Mouse (Mus musculus) embryo, embryonic 9.5 days (tissue): ENCODE data around the gene Meaf6.

ENCODE experiments used
- DNase-seq: peaks from one replicate; pipeline ENCODE4 v3.0.0-alpha.2; 2017; ENCODE audit errors: extremely low spot score

Gene Meaf6

DNA sequence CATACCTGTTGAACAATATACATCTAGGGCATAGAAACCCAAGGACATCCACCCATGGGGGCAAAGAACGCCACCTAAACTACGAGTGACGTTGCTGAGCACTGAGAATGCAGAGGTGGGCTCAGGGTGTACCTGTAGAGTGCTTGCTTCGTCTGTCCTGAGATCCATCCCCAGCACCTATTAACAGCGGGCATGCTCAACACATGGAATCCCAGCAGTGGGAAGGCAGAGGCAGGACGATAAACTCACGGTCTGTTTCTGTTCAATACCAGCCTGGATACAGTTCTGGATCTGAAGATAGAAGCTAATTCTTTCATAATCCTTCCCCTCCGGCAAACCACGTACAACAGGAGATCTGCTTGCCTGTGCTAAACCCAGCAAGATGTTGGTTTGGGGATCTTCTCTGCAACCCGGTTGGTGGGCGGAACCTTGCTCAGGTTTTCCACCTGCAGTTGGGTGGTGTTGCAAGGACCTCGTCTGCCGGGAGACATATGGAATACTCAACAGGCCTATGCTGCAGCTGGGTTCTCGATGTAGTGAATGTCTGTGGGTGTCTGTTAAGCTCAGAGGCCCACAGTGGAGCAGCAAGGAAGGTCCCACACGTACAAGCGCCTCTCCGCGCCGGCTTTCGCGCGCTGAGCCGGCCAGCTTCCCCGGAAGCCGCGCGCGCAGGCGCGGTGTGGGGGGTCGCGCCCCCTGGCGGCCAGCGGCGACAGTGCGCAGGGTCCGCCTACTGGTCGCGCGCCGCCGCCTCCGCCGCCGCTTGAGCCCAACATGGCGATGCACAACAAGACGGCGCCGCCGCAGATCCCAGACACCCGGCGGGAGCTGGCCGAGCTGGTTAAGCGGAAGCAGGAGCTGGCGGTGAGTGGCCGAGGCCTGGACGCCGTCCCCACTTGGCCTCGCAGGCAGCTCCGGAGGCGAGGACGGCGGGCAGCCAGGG lies at the start of gene Meaf6:
TSS of gene Meaf6 (plus strand) at position 732 of the 943 bp plus-strand sequence.
- DNase-seq: peak; percentile 90

DNA sequence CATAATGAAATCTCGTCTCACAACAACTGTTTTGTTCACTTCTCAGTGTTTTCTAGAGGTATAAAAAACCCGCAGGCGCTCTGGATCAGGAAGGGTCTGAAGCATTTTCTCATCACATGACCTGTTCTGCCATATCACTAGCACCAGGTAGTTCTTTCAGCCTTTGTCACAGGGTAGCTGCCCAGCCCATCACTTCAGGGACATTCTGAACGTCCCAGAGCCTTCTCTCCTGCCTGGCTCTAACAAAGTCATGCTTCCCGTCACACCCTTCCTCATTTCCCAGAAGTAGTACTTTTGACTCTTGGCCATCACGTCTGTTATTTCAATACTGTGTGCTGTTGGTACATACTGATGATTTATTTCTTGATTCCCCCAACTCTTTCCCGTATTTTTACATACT lies 40.5 kb upstream of the Meaf6 start:
- no peak for DNase-seq

DNA sequence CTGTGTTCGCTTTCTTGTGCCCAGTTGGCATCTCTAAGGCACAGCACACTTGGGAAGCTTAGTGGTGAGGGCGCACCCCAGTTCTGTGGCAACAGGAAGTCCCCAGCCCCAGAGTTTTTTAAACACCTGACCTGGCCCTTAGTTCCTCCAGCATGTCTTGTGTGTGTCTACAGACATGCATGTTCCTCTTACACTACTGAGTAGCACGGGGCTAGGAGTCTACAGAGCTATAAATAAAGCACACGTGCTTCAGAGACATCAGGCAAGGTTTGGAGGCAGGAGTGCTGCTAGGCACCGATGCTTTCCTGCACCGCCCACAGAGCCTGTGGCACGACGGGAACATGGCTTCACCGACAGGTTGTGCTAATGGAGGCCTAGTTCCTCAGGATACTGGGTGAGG lies 29.5 kb upstream of the Meaf6 start:
- no peak for DNase-seq

DNA sequence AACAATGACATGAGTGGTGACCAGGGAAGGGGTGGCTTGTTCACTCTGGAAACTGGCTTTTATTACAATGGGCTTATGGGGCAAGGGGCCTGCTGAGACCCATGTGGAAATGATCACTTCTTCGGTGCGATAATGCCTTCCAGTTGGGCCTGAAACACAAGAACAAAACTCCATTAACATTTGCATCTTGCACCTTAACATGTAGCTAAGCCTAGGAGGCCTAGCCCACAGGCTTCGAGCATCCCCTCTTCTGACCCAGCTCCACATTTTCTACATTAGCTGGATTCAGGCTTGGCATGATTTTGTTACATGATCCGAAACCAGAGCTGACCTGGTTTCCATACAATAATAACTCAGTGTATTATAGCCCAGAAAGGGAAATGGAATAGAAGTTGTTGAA lies 28.5 kb upstream of the Meaf6 start:
- DNase-seq: no peak

DNA sequence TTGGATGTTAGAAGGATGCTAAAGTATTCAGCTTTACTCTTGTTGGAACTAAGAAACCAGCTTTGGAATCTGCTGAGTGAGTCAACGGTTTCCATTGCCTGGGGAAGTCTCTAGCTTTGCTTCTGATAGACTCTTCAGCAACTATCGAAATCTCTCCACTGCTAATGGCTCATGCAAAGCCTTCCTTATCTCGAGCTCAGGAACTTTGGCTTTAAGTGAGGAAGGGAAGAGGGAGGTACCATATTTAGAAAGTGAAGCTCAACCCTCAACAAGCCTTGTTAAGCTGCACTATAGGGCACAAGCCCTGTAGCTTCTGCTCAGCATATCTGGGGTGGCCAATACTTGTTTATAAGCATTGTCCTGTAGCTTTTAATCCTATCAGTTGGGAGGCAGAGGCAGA lies 27.7 kb upstream of the Meaf6 start:
- DNase-seq: no peak

DNA sequence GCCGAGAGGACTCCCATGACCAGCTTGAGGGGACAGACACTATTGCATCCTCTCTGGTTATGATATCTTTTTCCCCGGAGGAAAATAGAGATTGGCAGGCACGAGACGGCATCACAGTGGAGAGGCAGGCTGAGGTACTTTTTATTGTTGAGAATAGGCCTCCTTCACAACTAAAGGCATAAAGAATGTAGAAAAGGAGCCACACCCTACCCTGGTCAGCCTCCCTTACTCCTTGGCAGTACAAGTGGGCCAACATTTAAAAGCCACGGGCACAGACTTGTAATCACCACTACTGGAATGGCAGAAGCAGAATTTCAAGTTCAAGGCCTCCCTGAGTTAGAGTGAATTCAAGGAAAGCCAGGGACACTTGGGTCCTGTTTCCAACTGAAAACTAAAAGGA lies 26.9 kb upstream of the Meaf6 start:
- DNase-seq: no peak

DNA sequence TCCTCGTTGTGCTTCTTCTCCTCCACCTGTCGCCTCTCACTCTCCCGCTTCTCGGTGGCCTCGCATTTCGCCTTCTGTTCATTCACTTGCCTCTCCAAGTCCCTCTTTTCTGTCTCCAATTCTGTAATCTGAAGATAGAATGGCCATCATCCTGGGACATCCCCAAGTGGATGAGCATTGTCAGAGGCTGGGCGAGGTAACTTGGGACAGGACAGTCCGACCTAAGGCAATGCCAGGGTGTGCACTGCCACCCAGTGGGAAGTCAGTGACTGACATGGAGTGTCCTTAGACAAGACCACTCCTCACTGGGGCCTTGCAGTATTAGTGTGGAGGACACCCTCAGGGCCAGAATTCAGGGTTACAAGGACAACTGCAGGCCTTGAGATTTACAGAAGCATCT lies 25.9 kb upstream of the Meaf6 start:
- DNase-seq: peak; percentile 78

DNA sequence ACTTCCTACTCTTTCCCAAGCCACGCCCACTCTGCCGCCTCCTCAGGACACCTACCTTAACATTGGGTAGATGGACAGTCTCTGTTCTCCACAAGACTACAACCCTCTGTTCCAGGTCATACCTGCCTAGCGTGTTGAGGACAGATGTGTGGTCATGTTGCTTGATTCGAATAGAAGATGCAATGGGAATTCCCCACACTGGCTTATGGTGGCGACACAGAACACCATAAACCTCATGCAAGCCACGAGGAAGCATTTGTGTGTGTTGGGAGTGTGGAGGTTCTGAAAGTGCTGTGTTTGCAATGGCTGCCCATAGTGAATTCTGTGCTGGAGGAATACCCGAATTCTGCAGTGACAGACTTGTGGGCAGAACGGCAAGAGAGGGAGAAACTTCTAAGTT lies 21.1 kb upstream of the Meaf6 start:
- no peak for DNase-seq

DNA sequence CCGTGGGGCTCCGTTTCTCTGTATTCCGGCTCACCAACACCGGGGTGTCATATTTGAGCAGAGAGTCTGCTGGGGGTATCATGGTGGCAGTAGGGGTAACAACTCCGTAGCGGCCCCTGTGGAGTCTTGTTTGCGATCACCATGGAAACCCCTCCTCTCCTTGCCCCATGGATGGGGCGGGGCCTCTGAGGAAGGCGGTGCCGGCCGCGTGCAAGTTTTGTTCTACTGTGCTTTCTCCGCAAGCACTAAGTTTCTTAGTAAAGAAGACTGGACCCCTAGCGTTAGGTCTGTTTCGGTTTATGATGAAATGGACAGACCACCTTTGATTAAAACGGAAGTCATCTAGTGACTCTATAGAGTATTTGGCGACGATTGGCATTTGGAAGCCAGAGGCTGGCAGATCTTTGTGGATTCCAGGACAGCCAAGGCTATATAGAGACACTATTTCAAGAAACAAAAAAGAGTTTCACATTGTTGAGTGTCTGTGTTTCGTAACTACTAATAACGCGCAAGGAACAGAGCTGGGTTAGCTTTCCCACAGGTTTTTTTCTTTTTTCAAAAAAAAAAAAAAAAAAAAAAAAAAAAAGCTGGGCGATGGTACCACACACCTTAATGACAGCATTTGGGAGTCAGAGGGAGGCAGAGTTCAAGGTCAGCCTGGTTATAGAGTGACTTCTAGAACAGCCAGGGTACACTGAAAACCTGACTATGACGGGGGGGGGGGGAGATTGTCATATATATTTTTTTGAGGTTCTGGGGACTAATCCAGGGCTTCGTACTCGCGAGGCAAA lies 19.2 kb upstream of the Meaf6 start, which contains the start of gene Dnali1:
TSS of gene Dnali1 (minus strand) at position 187 of the 791 bp plus-strand sequence.
- peak; percentile 71 for DNase-seq

DNA sequence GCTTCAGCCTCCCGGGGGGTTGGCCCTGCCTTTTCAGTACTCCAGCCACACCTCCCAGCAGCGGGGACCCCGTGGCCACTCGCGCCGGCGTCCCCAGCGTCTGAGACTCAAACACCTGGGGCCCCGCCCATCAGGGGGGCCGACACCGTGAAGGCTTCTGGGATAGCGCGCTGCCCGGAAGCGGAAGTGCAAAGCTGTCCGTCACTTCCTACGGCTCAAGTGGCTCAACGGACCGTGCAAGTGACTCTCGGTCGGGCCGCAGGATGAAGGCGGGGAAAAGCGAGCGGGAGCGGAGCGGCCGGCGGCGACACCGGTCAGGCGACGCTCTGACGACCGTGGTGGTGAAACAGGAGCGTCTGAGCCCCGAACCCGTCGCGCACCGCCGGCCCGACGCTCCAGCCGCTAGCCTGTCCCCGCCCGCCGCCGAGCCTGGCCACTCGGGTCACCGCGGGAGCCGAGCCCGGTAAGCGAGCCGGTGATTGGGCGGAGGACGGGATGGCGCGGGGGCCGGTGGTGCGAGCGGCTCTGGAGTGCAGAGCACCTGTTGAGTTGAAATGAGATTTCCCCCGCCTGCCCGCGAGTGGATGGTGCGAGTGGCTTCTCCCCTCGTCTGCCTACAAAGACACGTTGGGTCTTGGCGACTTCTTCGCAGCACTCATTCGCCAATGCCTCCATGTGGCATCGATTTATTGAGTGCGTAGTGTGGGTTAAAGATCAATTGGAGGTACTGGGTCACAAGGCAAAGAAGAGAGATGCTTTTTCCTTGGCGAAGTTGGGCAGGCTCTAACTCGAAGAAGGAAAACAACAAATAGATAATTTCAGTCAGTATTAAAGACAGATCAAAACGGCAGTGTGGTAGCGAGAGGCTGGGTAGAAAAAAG lies 18.2 kb upstream of the Meaf6 start, which contains the start of gene Snip1:
TSS of gene Snip1 (plus strand) at position 183 of the 881 bp plus-strand sequence.
- DNase-seq: peak; percentile 93

DNA sequence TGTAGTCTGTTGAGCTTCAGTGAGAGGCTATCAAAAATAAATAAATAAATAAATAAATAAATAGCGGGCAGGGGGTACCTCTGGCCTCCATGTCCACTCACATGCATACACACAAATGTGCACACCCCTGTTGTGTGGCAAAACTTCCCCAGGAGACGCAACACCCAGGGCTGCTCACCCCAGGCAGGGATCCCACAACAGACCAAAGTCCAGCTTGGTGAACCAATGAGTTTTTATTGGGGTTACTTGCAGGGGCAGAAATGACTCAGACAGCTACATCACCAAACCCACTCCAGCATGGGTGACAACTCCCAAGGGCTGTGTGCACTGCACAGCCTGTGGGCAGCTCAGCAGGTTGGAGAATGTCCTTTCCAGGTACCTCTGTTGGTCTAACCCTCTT lies 7.2 kb upstream of the Meaf6 start:
- no peak for DNase-seq

DNA sequence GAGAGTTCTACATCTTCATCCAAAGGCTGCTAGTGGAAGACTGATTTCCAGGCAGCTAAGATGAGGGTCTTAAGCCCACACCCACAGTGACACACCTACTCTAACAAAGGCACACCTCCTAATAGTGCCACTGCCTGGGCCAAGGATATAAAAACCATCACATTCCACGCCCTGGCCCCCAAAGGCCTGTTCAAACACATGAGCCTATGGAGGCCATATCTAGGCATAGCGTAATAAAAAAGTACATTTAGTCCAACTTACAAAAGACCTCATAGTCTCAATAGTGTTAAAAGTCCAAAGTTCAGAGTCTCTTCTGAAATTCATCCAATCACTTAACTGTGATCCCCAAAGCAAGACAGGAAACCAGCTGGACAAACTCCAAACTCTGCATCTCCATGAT lies 6.2 kb upstream of the Meaf6 start:
- no peak for DNase-seq

DNA sequence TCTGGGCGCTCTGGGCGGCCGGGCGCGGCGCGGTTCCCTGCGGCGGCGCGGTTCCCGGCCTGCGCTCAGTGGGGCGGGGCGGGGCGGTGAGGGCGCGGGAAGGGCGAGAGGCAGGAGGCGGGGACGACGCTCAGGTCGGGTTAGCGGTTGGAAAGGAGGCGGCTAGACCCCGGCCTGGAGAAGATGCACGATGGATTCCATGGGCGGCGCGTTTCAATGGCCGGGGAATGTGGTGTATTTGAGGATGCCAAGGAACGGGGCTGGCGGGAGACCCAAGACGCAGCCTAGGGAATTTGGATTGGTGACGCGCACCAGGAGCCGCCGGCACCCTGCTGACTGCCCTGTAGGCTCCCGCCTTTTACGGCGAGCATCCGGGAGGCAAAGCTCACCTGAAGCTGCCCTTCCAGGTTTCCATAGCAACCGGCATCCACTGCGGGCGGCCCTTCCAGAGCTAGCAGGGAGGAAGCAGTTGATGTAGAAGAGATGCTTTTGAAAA lies 460 bp downstream of the Meaf6 start:
- DNase-seq: peak; percentile 87

DNA sequence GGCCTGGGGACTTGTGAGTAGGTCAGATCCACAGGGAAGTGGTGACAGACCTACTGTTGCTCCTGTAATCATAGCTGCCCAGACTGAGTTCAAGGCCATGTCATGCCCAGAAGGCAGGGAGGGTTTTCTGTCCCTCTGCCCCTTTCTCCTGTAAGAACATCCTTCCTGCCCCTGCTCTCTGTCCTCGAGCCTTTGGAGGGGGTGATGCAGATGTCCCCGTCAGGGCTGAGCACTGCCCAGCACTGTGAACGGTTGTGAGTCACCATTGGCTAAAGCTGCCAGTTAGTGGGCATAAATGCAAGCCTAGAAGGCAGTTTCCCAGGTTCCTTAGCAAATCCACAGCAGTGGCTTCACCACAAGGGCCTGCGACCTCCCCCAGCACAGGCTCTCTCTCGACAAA lies 8.1 kb downstream of the Meaf6 start:
- no peak for DNase-seq

DNA sequence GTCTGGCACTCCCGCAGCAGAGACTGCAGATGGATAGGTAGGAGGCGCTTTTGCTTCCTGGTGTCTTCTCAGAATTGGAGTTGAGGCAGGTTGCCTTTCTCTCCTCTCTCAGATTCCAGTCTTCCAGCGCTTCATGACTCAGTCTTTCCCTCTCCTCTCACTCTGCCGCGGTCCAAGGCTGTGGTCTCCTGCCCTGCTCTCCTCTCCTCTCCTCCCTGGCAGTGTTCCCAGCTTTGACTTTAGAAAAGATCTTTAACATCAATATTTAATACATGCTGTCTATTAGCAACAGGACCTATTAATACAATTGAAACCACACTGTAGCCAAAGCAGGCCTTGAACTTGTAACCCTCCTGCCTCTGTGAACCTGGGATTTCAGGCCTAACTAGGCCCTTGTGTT lies 11.1 kb downstream of the Meaf6 start:
- no peak for DNase-seq

DNA sequence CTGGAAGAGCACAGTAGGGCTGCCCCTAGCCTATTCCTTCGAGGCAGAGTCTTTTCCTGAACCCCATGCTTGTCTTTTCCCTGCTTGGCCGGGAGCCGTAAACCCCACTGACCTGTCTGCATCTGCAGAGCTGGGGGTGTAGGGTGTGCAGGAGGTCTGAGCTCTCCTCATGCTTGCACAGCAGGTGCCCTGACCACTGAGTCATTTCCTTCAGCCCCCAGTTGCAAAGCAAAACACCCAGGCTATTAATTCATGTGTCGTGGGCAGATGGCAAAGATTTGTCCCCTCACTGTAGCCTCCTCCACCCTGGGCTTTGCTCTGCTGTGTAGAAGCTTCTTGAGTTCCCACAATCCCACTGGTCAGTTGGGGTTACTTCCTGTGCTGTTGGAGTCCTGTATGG lies 12.5 kb downstream of the Meaf6 start:
- DNase-seq: no peak

DNA sequence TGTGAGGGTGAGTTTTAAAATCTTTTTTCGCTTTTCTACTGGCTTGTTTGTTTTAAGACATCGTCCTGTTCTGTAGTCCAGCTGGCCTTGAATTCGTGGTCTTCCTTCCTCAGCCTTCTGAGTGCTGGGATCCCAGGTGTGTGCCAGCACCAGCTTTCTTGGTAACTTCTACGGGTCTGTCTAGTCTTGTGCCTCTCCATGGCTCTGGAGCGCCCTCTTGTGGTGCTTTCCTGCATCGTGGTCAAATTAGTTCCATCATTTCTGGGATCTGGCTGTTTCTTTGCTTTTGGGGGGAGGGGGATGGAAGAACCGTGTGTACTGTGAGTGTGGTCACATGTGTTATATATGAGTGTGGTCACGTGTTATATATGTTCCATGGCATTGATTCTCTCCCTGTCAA lies 14.5 kb downstream of the Meaf6 start:
- DNase-seq: peak; percentile 86

DNA sequence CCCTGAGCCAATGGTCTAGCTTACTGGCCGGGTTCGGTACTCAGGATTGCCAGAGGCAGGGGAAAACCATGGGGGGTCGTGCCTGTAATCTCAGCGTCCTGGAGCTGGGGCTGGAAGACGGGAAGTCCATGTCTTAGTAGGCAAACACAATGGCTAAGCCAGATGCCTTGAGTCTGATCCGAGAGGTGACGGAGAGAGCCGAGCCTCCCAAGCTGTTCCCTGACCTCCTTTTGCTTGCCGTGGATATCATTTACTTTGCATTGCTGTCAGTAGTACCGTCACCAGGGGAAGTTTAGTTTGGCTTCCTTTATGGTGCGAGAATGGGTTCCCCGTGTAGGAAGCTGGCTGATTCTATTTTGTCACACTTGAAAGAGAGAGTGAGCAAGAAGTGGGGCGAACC lies 16.4 kb downstream of the Meaf6 start:
- no peak for DNase-seq

DNA sequence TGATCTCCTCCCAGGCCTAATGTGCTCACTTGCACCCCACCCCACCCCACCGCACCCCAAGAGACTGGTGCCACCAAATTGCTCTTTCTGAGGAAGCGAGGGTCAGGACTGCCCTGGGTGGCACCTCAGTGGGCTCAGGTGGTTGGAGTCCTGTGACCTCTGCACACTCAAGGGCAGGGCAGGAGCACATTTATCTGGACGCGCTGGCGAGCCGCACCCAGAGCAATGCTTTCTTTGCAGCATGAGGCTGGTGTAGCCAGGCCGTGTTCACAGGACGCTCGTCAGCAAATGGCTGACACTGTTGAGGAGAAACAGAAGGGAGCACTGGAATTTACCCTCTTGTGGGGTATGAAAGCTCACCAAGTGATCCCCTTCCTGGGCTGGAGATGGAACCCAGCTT lies 20.4 kb downstream of the Meaf6 start:
- DNase-seq: no peak

DNA sequence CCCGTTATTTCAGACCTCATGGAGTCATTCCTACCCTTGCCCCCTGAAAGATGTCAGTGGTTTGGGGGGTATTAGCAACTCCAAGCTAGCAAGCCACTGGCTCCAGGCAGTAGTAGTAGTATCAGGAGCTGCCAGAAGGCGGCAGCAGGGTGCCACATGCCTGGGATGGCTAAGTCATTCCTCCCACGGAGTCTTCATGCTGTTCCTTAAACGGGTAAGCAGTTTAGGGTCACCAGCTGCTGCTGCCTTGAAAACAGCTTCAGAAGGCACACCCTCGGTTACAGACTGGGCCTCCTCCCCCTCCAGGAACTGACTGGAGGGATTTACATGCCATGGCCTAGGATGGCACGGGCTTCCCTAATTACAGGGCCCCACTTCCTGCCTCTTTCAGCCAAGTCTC lies 29.7 kb downstream of the Meaf6 start:
- DNase-seq: peak; percentile 74

DNA sequence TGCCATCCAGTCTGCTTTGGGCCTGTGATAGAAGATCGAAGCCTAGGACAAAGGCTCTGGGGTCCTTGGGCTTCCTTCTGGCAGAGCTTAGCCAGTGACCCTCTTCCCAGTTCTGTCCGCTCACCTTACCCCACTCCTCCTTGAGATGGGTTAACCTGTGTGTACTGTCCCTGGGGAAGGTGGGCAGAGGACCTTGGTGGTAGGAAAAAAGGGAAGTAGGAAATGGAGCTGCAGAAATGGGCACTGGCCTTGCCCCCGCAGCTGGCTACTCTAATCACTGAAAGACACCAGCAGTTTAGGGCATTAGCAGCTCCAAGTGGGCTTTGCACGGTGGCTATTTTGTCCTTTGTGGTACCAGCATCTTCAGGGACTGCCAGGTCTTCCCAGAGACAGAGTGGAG lies 30.1 kb downstream of the Meaf6 start:
- DNase-seq: no peak

DNA sequence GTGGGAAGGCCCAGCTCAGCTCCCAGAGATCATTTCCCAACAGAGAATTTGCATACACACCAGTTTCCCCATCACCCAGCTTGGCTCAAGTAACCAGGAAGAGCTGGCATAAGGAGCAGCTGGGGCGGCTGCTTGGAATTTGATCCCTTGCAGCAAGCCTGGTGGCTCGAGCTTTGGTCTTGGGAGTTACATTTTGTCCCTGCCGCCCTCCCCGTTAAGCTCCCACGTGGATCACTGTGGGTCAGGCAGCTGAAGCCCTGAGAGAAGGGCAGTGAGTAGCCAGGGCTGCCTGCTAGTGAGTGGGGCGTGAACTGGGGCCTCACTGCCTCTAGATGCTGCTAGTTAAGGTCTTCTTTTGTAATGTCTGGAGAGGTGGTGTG lies 30.8 kb downstream of the Meaf6 start:
- DNase-seq: no peak
